Mouse (Mus musculus): ENCODE measurements around the gene Ripply3.
"Not testable (repeated sequence)": the region's sequence is repeated elsewhere in the genome, so short reads cannot be mapped to it uniquely, and the experiment has no call there.

Gene Ripply3

GRCm38 (mm10) chr16:94314626-94315025 is 13.6 kb upstream of the Ripply3 start:
- no peak for DNase-seq (ENCODE audit: low spot score in 2 of 2)

GRCm38 (mm10) chr16:94315215-94315614 is 13.0 kb upstream of the Ripply3 start:
- no peak for DNase-seq (ENCODE audit: low spot score in 2 of 2)

- DNase-seq (ENCODE audit: low spot score in 2 of 2) = no peak
These were observed 10.5 kb upstream of the Ripply3 start for GRCm38 (mm10) chr16:94317752-94318151.

- no peak for DNase-seq (ENCODE audit: low spot score in 2 of 2)
These were observed 8.0 kb upstream of the Ripply3 start for GRCm38 (mm10) chr16:94320223-94320622.

- no peak for DNase-seq (ENCODE audit: low spot score in 2 of 2)
These were observed 4.5 kb upstream of the Ripply3 start for GRCm38 (mm10) chr16:94323681-94324080.

- DNase-seq (ENCODE audit: low spot score in 2 of 2) = no peak
These were observed 2.2 kb upstream of the Ripply3 start for GRCm38 (mm10) chr16:94326008-94326407.

GRCm38 (mm10) chr16:94328881-94329867 is 954 bp downstream of the Ripply3 start:
- DNase-seq (ENCODE audit: low spot score in 2 of 2) = no peak

GRCm38 (mm10) chr16:94330429-94330828 is 2.2 kb downstream of the Ripply3 start:
- no peak for DNase-seq (ENCODE audit: low spot score in 2 of 2)

- no peak for DNase-seq (ENCODE audit: low spot score in 2 of 2)
These were observed 3.1 kb downstream of the Ripply3 start for GRCm38 (mm10) chr16:94331233-94331885.

GRCm38 (mm10) chr16:94331886-94332252 is 3.6 kb downstream of the Ripply3 start:
- DNase-seq (ENCODE audit: low spot score in 2 of 2) = no peak

GRCm38 (mm10) chr16:94335656-94336055 is 7.4 kb downstream of the Ripply3 start:
- DNase-seq (ENCODE audit: low spot score in 2 of 2) = no peak

GRCm38 (mm10) chr16:94339164-94340160 is 11.2 kb downstream of the Ripply3 start:
- not testable (repeated sequence) for DNase-seq (ENCODE audit: low spot score in 2 of 2)

- no peak for DNase-seq (ENCODE audit: low spot score in 2 of 2)
These were observed 17.5 kb downstream of the Ripply3 start for GRCm38 (mm10) chr16:94345733-94346132.

GRCm38 (mm10) chr16:94347080-94347731 is 19.0 kb downstream of the Ripply3 start:
- no peak for DNase-seq (ENCODE audit: low spot score in 2 of 2)

- no peak for DNase-seq (ENCODE audit: low spot score in 2 of 2)
These were observed 20.6 kb downstream of the Ripply3 start for GRCm38 (mm10) chr16:94348779-94349178.

- no peak for DNase-seq (ENCODE audit: low spot score in 2 of 2)
These were observed 21.5 kb downstream of the Ripply3 start for GRCm38 (mm10) chr16:94349588-94350286.

- no peak for DNase-seq (ENCODE audit: low spot score in 2 of 2)
These were observed 22.1 kb downstream of the Ripply3 start for GRCm38 (mm10) chr16:94350287-94350677.

- DNase-seq (ENCODE audit: low spot score in 2 of 2) = no peak
These were observed 26.2 kb downstream of the Ripply3 start for GRCm38 (mm10) chr16:94354450-94354849.

GRCm38 (mm10) chr16:94356046-94356445 is 27.8 kb downstream of the Ripply3 start:
- DNase-seq (ENCODE audit: low spot score in 2 of 2) = no peak

- DNase-seq (ENCODE audit: low spot score in 2 of 2) = no peak
These were observed 28.7 kb downstream of the Ripply3 start for GRCm38 (mm10) chr16:94356776-94357494.
